Mouse (Mus musculus) T-helper 17 cell (primary cell): Measurements from ENCODE around the gene Gse1.

ENCODE experiments used
- in situ Hi-C, 2 experiments: fragments of 300-600 bp; cut with MboI, MseI; formaldehyde crosslinking; loops; 1 replicate in 1 of 2; 2 replicates in 1 of 2; pipeline ENCODE4 v1.15.1; 2025; ENCODE audit warnings: high pct_unique_total_duplicates in 2 of 2

Gene Gse1

GRCm38 (mm10) chr8:120473729-120474364 lies 245.6 kb downstream of the Gse1 start:
- in situ Hi-C loops = no loop called here

DNA sequence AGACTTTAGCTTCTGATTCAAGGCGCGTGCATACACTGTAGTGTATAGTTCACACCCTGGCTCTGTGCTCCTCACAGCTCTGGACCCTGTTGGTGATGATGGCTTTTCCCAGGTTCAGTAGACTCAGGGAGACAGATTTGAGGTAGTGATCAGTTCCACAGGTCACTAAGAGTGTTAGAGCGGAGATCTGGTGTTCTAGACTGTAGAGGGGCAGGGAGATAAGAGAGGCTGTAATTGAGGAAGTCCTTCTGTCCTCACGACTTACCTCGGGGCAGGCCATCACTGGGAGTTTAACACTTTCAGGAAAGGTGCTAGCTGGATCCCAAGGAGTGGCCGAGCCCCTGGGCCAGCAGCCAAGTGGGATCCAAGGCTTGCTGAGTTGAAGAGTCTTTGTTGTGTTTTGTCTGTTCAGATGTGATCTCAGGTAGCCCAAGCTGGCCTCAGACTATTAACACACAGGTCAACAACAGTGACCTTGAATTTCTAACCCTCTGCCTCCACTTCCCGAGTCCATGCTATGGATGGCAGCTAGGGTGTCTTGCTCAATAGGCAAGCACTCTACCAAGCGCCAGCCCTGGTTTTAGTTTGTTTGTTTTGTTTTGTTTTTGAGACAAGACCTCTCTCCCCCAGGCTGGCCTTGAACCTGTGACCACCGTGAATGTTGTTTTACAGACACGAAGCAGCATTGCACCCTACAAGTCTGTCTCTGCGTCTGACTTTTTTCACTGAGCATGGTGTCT lies 246.4 kb downstream of the Gse1 start:
- in situ Hi-C loops = no loop called here

DNA sequence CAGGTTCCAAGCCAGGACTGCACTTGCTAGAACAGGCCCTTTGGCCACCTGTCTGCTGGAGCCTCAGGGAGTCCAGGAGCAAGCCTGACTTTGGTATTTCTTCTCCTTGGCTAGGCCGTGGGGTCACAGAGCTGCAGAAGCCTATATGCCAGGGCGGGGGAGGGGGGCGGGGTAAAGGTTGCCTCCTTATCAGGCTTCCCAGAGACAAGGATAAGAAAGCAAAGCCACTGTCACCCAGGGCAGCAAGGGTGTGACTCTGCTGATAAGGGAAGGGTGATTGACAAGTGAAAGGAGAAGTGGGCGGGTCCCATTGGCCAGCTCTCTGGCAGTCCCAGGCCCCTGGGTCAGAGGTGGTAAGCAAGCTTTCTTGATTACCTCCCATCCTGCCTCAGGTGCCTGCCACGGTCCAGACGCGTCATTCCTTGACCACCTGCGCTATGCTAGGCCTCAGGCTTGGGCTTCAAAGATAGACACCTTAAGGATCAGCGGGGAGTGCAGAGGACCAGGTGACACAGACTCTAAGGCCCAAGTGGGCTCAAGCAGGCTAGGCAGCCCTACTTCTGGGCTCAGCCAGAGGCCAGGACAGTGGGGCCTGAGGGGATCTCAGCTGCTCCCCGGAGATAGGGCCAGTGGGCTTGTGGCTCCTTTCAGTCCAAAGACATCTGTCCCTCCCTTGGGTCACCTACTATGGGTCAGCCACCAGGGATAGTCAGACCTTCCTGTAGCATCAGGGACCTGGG lies 247.4 kb downstream of the Gse1 start:
- in situ Hi-C loops = no loop called here

- in situ Hi-C loops = no loop called here
These were observed 248.7 kb downstream of the Gse1 start for GRCm38 (mm10) chr8:120476711-120477575.

GRCm38 (mm10) chr8:120478754-120479153 lies 250.5 kb downstream of the Gse1 start:
- in situ Hi-C loops = no loop called here

DNA sequence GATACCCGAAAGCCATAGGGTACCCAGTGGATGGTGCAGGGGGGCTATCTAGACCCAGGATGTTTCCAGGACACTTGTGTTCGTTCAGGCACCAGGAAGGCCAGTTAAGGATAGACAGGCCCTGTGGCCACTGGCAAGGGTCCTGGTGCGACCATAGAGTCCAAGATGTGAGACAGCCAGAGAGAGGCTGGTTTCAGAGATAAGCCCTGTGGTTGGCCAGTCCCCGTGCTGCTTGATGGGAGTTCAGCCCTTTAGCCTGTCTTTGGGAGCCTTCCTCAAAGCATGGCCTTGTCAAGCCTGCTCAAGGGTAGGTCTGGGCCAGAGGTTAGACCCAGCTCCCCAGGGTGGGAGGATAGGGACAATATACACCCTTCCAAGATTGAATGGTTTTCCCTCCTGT lies 251.4 kb downstream of the Gse1 start:
- in situ Hi-C loops = no loop called here

GRCm38 (mm10) chr8:120482015-120482689 lies 253.9 kb downstream of the Gse1 start:
- in situ Hi-C loops = no loop called here

DNA sequence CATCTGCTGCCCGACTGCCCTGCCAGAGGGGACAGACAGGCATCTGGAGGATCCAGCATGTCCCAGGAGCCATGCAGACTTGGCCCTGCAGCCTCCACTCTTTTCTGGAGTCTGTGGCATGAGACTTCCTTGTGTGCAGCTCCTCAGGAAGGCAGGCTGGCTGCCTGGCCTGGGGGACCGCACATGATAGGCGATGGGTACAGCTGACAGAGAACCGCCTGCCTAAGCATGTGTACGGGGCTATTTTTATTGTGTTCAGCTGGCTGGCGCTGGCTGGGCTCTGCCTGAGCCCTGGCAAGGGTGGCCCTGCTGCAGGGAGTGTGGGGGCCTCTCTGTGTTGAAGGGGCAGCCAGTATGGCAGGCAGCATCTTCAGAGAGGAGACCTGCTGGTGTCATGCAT lies 256.2 kb downstream of the Gse1 start:
- in situ Hi-C loops = no loop called here

GRCm38 (mm10) chr8:120485116-120485515 lies 256.9 kb downstream of the Gse1 start:
- in situ Hi-C loops = no loop called here

DNA sequence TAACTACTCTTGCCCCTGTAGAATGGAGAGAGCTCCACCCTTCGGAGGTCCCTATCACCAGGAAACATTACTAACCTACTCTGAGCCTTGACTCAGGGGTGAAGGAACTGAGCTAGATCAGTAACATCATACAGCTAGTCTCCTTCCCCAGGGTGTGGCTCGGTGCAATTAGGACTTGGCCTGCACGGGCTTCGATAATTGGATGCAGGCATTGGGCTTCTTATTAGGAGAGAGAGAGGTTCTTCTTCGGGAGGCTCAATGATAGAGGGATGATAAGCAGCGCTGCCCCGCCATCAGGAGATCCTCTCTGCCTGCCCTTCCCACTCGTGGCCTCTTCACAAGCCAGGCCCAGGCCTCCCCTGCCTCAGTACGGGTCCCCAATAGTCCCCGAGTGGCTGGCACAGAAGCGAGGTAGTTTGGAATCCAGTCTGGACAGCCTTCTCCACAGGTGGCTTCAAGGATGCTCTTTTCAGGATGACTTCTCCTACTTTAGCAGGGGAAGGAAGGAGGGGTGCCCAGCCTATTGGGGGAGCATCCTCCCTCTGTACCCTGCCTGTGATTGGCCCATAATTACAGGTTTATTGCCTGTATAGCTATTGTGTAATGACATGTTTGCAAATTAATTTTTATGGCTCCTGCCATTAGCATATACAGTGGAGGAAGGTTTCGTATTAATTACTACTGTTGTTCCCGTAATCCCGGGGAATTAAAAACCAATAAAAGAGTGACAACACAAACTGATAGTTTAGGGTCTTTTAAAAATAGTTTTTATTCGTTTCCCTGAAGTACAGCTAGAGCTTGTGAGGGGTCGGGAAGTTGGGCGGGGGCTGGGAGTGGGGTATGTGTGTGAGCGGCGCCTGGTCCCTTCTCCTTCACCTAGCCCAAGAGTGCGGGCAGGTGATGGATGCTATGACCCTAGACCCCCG lies 257.6 kb downstream of the Gse1 start:
- in situ Hi-C loops = no loop called here

GRCm38 (mm10) chr8:120486477-120487376 lies 258.5 kb downstream of the Gse1 start:
- in situ Hi-C loops = no loop called here

GRCm38 (mm10) chr8:120487377-120487728 lies 259.1 kb downstream of the Gse1 start:
- in situ Hi-C loops = no loop called here

GRCm38 (mm10) chr8:120487729-120488510 lies 259.7 kb downstream of the Gse1 start:
- in situ Hi-C loops = no loop called here

- in situ Hi-C loops = no loop called here
These were observed 260.4 kb downstream of the Gse1 start for GRCm38 (mm10) chr8:120488636-120489131.

GRCm38 (mm10) chr8:120489142-120489754 lies 261.0 kb downstream of the Gse1 start:
- in situ Hi-C loops = no loop called here

GRCm38 (mm10) chr8:120489771-120490281 lies 261.6 kb downstream of the Gse1 start:
- in situ Hi-C loops = no loop called here
